Mouse (Mus musculus) CH12.LX (cell line): Measurements from ENCODE around the gene Chrd. TPM values are rescaled to one million over a fixed set of nuclear protein-coding genes. Genes with fewer than 3 reads are reported as not detected.

ENCODE experiments used
- DNase-seq: peaks from one replicate; pipeline ENCODE4 v3.0.0-alpha.2; 2013; ENCODE audit errors: extremely low read depth
- H3K27ac ChIP-seq: 2 replicates; pipeline ENCODE4 v1.5.1; 2012; ENCODE audit warnings: low read depth, mild to moderate bottlenecking, control low read depth, moderate library complexity; ENCODE audit not compliant: insufficient read depth
- H3K27me3 ChIP-seq: replicated peaks from 2 replicates; pipeline ENCODE3; 2012; ENCODE audit warnings: inconsistent platforms
- H3K36me3 ChIP-seq, 2 experiments: replicated peaks in 1 of 2; 2 replicates each; pipeline versions ENCODE3 to v1.6.1; 2012; ENCODE audit warnings: inconsistent platforms in 1 of 2, low read length in 1 of 2, mild to moderate bottlenecking in 1 of 2, mixed read lengths in 1 of 2, moderate library complexity in 1 of 2; ENCODE audit not compliant: control insufficient read depth in 1 of 2, insufficient read depth in 1 of 2
- H3K4me1 ChIP-seq, 2 experiments: 2 replicates each; pipeline ENCODE4 v1.6.1; 2012; ENCODE audit warnings: inconsistent platforms in 1 of 2, moderate library complexity in 1 of 2; ENCODE audit not compliant: insufficient read depth in 2 of 2, control insufficient read depth in 1 of 2
- H3K4me2 ChIP-seq: 2 replicates; pipeline ENCODE4 v1.6.1; 2012; ENCODE audit warnings: low read depth, mild to moderate bottlenecking, control low read depth; ENCODE audit not compliant: poor library complexity, insufficient read depth, severe bottlenecking
- H3K4me3 ChIP-seq, 3 experiments: fragments of 150-350 bp in 1 of 3; sonication (generic) in 1 of 3; replicated peaks in 1 of 3; 2 replicates each; pipeline versions ENCODE3 to v1.5.1; 2011 to 2012; ENCODE audit warnings: low read depth in 2 of 3, low read length in 2 of 3, mild to moderate bottlenecking in 2 of 3, moderate library complexity in 2 of 3, control low read depth in 1 of 3, improper control_type of control experiment in 1 of 3, inconsistent platforms in 1 of 3, mixed read lengths in 1 of 3; ENCODE audit not compliant: poor library complexity in 1 of 3
- H3K79me2 ChIP-seq: replicated peaks from 2 replicates; pipeline ENCODE4 v1.6.1; 2012; ENCODE audit warnings: mild to moderate bottlenecking, moderate library complexity; ENCODE audit not compliant: control insufficient read depth, poor library complexity, insufficient read depth, severe bottlenecking; ENCODE audit errors: extremely low read depth
- H3K9ac ChIP-seq: 2 replicates; pipeline ENCODE4 v1.6.1; 2012; ENCODE audit warnings: low read depth, mild to moderate bottlenecking, control low read depth, moderate library complexity; ENCODE audit not compliant: insufficient read depth
- H3K9me3 ChIP-seq: replicated peaks from 2 replicates; pipeline ENCODE3; 2012; ENCODE audit warnings: low read length, inconsistent platforms, mixed read lengths
- BHLHE40 ChIP-seq: IDR thresholded peaks from 2 replicates; pipeline ENCODE4 v1.6.1; 2011; ENCODE audit warnings: mild to moderate bottlenecking, low read depth, low read length, improper control_type of control experiment
- ELF1 ChIP-seq: IDR thresholded peaks from 2 replicates; pipeline ENCODE4 v1.6.1; 2014; ENCODE audit warnings: low read depth, mild to moderate bottlenecking, inconsistent platforms, low read length, improper control_type of control experiment
- JUND ChIP-seq: conservative IDR thresholded peaks from 2 replicates; pipeline ENCODE4 v1.6.1; 2011; ENCODE audit warnings: low read depth, low read length, improper control_type of control experiment
- MEF2A ChIP-seq: IDR thresholded peaks from 2 replicates; pipeline ENCODE4 v1.6.1; 2014; ENCODE audit warnings: low read depth, mild to moderate bottlenecking, inconsistent platforms, low read length, improper control_type of control experiment, borderline replicate concordance
- MYC ChIP-seq: IDR thresholded peaks from 2 replicates; pipeline ENCODE4 v1.6.1; 2011; ENCODE audit warnings: low read depth, mild to moderate bottlenecking, improper control_type of control experiment, low read length
- NRF1 ChIP-seq: IDR thresholded peaks from 2 replicates; pipeline ENCODE4 v1.6.1; 2014; ENCODE audit warnings: low read depth, mild to moderate bottlenecking, inconsistent platforms, low read length, improper control_type of control experiment, moderate library complexity
- POLR2AphosphoS2 ChIP-seq: IDR thresholded peaks from 2 replicates; pipeline ENCODE4 v1.6.1; 2011; ENCODE audit warnings: low read depth, low read length, improper control_type of control experiment
- RAD21 ChIP-seq: IDR thresholded peaks from 2 replicates; pipeline ENCODE4 v1.6.1; 2011; ENCODE audit warnings: low read depth, mild to moderate bottlenecking, low read length, improper control_type of control experiment, moderate library complexity
- RCOR1 ChIP-seq: conservative IDR thresholded peaks from 2 replicates; pipeline ENCODE4 v1.6.1; 2012; ENCODE audit warnings: low read depth, mild to moderate bottlenecking, inconsistent platforms, low read length, improper control_type of control experiment
- TBP ChIP-seq: conservative IDR thresholded peaks from 2 replicates; pipeline ENCODE4 v1.6.1; 2011; ENCODE audit warnings: low read depth, low read length, improper control_type of control experiment
- TCF12 ChIP-seq: IDR thresholded peaks from 2 replicates; pipeline ENCODE4 v1.6.1; 2014; ENCODE audit warnings: low read depth, mild to moderate bottlenecking, inconsistent platforms, low read length, improper control_type of control experiment
- ZMIZ1 ChIP-seq: IDR thresholded peaks from 2 replicates; pipeline ENCODE4 v1.6.1; 2012; ENCODE audit warnings: low read depth, mild to moderate bottlenecking, inconsistent platforms, low read length, improper control_type of control experiment
- dilution Hi-C: fragments of 300-500 bp; cut with MboI; formaldehyde crosslinking; loops from 2 replicates; pipeline ENCODE4 v1.14.3; 2020; ENCODE audit warnings: low sequenced_read_pairs; ENCODE audit not compliant: extremely low pct_unique_long_range_greater_than_20kb, extremely low pct_ligation_motif_present
- in situ Hi-C: fragments of 300-500 bp; cut with MboI; formaldehyde crosslinking; loops from 3 replicates; pipeline ENCODE4 v1.14.3; 2019; ENCODE audit warnings: low sequenced_read_pairs, low pct_ligation_motif_present, low pct_unique_long_range_greater_than_20kb, mixed read lengths
- polyA plus RNA-seq: library from polyadenylated mRNA; unstranded; fragments of >175 nt; gene quantifications from 2 replicates; pipeline ENCODE4 v1.2.1, GENCODE M21; 2012; ENCODE audit warnings: low read depth; ENCODE audit not compliant: insufficient read length
- total RNA-seq, 2 experiments: library from RNA; depleted of rRNA; stranded (reverse); fragments of 300-350 nt in 1 of 2; fragments of >200 nt in 1 of 2; gene quantifications; 2 replicates each; pipeline ENCODE4 v1.2.3; 2012 to 2014

Chrd gene
- total and polyA plus RNA-seq, 3 experiments, result not detected

DNA sequence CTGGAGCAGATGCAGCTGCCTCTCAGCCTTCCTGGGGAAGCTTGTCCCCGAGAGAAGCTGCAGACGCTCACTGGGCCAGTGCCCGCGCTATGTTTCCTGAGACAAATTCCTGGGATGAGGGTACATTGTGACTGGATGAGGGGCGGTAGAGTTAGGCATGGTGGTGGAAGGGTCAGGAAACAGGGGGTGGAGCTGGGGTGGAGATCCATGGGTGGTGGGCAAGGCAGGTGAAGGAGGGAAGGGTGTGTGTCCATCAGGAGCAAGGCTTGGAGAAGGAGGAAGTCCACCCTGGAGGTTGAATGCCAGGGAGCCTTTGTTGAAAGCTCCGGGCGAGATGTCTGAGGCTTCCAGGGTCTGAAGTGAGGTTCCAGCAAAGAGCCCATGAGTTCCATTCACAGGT lies 7.6 kb upstream of the Chrd start:
- Histone ChIP-seq H3K27me3 (peaks cover 10% of the 10 kb centered on the region), H3K9ac (no peak overlapping the region), H3K9me3 (no peaks in the 10 kb centered on the region), H3K36me3 (peaks cover 17 to 32% of the 10 kb centered on the region in 2 experiments), H3K4me2 (no peak overlapping the region), H3K4me1 (peaks cover 0 to 7% of the 10 kb centered on the region in 2 experiments; a peak in 2 of 4 replicates), H3K4me3 (no peak overlapping the region), H3K79me2 (no peaks in the 10 kb centered on the region), H3K27ac (no peak overlapping the region)
- no peak for DNase-seq
- TF ChIP-seq BHLHE40, result no peak
- TF ChIP-seq MEF2A, result no peak
- TF ChIP-seq RAD21, result no peak
- in situ Hi-C loops (loop anchor here (10.0 kb wide), 1 partner anchor 459 kb away; no protein-coding TSS in a partner anchor), dilution Hi-C loops (no loop called here)

GRCm38 (mm10) chr16:20725750-20726149 lies 7.2 kb upstream of the Chrd start:
- no peak for DNase-seq

DNA sequence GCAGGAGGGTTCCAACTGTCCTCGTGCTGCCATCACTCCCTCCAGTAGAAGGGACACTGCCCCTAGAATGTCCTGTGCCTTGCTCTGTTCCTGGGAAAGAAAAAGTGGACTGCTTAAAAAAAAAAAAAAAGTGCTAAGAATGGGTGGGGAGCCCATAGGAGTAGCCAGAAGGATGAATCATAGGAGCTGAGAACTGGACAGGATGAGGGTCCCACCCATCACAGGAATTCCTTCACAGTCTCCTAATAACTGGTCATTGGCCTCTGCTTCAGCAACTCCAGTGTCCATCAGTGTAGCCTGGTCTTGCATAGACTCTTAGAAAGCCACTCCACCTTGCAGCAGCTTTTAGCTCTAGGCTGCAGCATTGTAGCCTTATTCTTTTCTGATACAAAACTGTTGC lies 6.5 kb upstream of the Chrd start:
- Histone ChIP-seq H3K9ac (no peak overlapping the region), H3K4me1 (peaks cover 0 to 11% of the 10 kb centered on the region in 2 experiments; a peak in 2 of 4 replicates), H3K79me2 (no peaks in the 10 kb centered on the region), H3K36me3 (peaks cover 12 to 22% of the 10 kb centered on the region in 2 experiments), H3K9me3 (no peaks in the 10 kb centered on the region), H3K27ac (no peak overlapping the region), H3K4me2 (no peak overlapping the region), H3K4me3 (no peak overlapping the region), H3K27me3 (peaks cover 11% of the 10 kb centered on the region)
- dilution Hi-C loops, result no loop called here
- no peak for DNase-seq
- TF ChIP-seq MEF2A (no peak), MYC (no peak), JUND (no peak), POLR2AphosphoS2 (no peak), TBP (no peak), ZMIZ1 (no peak)
- in situ Hi-C loops, result loop anchor here (10.0 kb wide), 1 partner anchor 458 kb away; no protein-coding TSS in a partner anchor

More at GRCm38 (mm10) chr16:20725750-20726149, 7.2 kb upstream of the Chrd start:
- in situ Hi-C loops, result loop anchor here (10.0 kb wide), 1 partner anchor 459 kb away; no protein-coding TSS in a partner anchor
- H3K36me3 ChIP-seq, result peaks cover 14 to 27% of the 10 kb centered on the region in 2 experiments
- H3K27me3 ChIP-seq, result peaks cover 11% of the 10 kb centered on the region
- H3K27ac ChIP-seq, result no peak overlapping the region
- dilution Hi-C loops, result no loop called here
- H3K9ac ChIP-seq, result no peak overlapping the region
- no peak for TF ChIP-seq ELF1
- no peak for TF ChIP-seq TCF12
- TF ChIP-seq RCOR1, result no peak
- no peak for TF ChIP-seq ZMIZ1
- no peak for TF ChIP-seq NRF1
- TF ChIP-seq, all 38 proteins: peak for 0
- H3K9me3 ChIP-seq, result no peaks in the 10 kb centered on the region
- no peak overlapping the region for H3K4me3 ChIP-seq
- no peaks in the 10 kb centered on the region for H3K79me2 ChIP-seq
- H3K4me2 ChIP-seq, result no peak overlapping the region
- peaks cover 0 to 11% of the 10 kb centered on the region in 2 experiments; a peak in 2 of 4 replicates for H3K4me1 ChIP-seq
